Mouse (Mus musculus): ENCODE data around the gene Scyl1. TPM values are rescaled to one million over a fixed set of nuclear protein-coding genes. Genes with fewer than 3 reads are reported as not detected.
A peak's percentile ranks its signal among the peaks of the same experiment; 100 is the strongest.

Scyl1 gene
- polyA plus RNA-seq, 1 experiment from 2014 or later, result 63.6 TPM

DNA sequence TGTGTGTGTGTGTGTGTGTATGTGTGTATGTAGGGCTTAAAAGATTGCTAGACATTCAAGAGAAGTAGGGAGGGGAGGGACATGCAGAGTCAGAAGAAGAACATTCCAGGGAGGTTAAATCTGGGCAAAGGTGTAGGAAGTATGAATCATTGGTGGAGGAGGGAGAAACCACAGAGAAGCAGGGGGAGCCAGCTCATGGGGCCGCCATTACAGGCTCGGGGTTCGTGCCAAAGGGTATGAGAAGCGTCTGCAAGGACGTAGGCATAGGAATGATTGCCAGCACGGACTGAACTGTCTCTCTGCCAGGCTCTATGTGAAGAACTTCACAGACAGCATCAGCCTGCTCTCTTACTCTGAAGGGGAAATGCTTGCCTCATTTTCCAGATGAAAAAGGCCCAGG is 21.7 kb downstream of the Scyl1 start:
- ATAC-seq (ENCODE audit: insufficient read depth, low FRiP score, low read depth), result no peak; the same call in 1 of the 2 replicates
- Histone ChIP-seq H3K9me3 (no peaks in the 10 kb centered on the region), H3K27me3 (replicated peaks) (peaks cover 32% of the 10 kb centered on the region), H3K4me2 (no peak overlapping the region), H3K36me3 (no peaks in the 10 kb centered on the region), H3K4me3 (replicated peaks) (no peak overlapping the region), H3K4me1 (peaks cover 23% of the 10 kb centered on the region; the same call in 1 of the 2 replicates), H3K9ac (no peak overlapping the region), H3K27ac (no peak overlapping the region)
- WGBS, result 78% methylated on average over 6 of the region's 6 CpGs

DNA sequence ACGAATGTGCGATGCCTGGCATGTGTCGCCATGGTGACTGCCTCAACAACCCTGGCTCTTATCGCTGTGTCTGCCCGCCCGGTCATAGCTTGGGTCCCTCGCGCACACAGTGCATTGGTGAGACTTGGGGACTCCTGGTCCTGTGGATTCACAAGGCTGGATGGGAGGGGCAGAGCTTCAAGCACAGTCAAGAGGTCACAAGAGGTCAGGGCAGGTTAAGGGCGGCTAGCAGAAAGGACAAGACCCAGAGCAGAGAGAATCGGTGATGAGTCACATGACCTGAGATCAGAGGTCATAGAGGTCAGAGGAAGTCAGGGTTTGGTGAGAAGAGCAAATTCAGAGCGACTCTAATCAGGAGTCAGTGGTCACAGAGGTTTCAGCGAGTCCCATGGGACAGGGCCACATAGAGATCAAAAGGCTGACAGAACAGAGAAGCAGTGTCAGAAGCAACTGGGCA is 24.3 kb downstream of the Scyl1 start:
- H3K4me2 ChIP-seq, result no peak overlapping the region
- no peak overlapping the region for H3K9ac ChIP-seq
- ATAC-seq (ENCODE audit: insufficient read depth, low FRiP score, low read depth), result no peak
- H3K36me3 ChIP-seq, result no peaks in the 10 kb centered on the region
- H3K4me1 ChIP-seq, result peaks cover 34% of the 10 kb centered on the region
- H3K27me3 ChIP-seq (replicated peaks), result peaks cover 34% of the 10 kb centered on the region
- 42% methylated on average over 12 of the region's 12 CpGs for WGBS
- no peak overlapping the region for H3K27ac ChIP-seq
- H3K4me3 ChIP-seq (replicated peaks), result no peak overlapping the region
- no peaks in the 10 kb centered on the region for H3K9me3 ChIP-seq

DNA sequence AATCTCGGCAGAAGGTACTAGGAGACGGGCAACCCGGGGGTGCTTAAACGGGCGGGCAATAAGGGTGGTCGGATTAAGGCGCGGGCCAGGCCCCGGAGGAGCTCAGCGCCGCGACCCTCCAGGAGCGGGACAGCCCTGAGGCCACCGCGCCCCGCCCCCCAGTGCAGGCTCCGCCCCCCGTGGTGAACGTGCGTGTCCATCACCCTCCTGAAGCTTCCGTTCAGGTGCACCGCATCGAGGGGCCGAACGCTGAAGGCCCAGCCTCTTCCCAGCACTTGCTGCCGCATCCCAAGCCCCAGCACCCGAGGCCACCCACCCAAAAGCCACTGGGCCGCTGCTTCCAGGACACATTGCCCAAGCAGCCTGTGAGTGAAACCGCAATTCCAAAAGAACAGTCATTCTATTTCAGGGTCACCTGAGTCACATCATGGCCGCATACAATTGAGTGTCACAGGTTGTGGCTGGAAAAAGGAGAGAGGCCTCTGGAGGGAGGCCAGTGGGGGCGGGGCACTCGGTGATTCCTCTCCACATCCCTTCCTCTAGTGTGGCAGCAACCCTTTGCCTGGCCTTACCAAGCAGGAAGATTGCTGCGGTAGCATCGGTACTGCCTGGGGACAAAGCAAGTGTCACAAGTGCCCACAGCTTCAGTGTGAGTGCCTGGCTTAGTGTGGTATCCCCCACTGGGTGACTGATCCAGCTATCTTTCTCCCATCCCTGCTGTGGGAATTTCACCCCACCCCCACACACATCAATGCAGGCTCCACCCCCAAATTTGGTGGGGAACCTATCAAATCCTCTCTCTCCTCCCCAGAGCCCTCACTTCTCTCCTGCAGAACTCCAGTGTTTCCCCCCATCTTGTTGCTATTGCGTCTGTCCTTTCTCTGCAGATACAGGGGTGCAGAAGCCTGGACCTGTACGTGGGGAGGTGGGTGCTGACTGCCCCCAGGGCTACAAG is 25.2 kb downstream of the Scyl1 start:
- no peaks in the 10 kb centered on the region for H3K36me3 ChIP-seq
- ATAC-seq (ENCODE audit: insufficient read depth, low FRiP score, low read depth), result no peak
- no peaks in the 10 kb centered on the region for H3K9me3 ChIP-seq
- H3K9ac ChIP-seq, result peak overlapping the region; percentile 10; the same call in 1 of the 2 replicates
- peaks cover 25% of the 10 kb centered on the region for H3K27me3 ChIP-seq (replicated peaks)
- peak overlapping the region; percentile 53 for H3K4me2 ChIP-seq
- peak overlapping the region; percentile 19 for H3K4me3 ChIP-seq (replicated peaks)
- 15% methylated on average over 33 of the region's 36 CpGs for WGBS
- H3K4me1 ChIP-seq, result peaks cover 34% of the 10 kb centered on the region
- H3K27ac ChIP-seq, result no peak overlapping the region

DNA sequence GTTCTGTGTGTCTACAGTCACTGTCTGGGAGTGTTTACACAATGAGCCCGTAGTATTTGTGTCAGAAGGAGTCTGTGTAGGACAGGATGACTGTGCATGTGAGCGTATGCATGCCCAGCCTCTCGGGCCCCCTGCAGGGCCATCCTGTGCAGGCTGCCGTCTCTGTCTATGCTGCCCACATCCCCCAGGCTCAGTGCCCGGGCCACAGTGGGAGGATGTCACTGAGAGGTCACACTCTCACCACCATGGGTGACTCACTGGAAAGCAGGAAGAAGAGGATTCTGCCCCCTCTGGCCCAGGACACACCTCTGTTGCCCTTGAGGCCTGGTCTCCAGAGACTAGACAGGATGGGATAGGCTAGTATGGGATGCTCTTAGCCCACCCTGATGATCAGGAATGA is 27.6 kb downstream of the Scyl1 start:
- H3K4me3 ChIP-seq (replicated peaks), result 0 out of 2 replicates have a peak overlapping the region, but pooled peaks have one; percentile 68
- H3K4me2 ChIP-seq, result peak overlapping the region; percentile 97
- ATAC-seq (ENCODE audit: insufficient read depth, low FRiP score, low read depth), result no peak
- peaks cover 45% of the 10 kb centered on the region for H3K4me1 ChIP-seq
- no peak overlapping the region for H3K9ac ChIP-seq
- peaks cover 15% of the 10 kb centered on the region for H3K27me3 ChIP-seq (replicated peaks)
- H3K9me3 ChIP-seq, result no peaks in the 10 kb centered on the region
- no peak overlapping the region for H3K27ac ChIP-seq
- 47% methylated on average over 5 of the region's 5 CpGs for WGBS
- no peaks in the 10 kb centered on the region for H3K36me3 ChIP-seq

DNA sequence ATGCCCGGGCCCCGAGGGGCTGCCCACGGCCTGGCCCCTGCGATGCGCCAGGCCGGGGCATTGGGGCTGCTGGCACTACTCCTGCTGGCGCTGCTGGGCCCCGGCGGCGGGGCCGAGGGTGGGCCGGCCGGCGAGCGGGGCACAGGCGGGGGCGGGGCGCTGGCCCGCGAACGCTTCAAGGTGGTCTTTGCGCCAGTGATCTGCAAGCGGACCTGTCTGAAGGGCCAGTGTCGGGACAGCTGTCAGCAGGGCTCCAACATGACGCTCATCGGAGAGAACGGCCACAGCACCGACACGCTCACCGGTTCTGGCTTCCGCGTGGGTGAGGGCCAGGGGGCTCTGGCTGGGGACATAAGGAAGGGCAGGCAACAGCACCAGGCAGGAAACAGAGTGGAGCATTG is 29.0 kb downstream of the Scyl1 start:
- WGBS, result 2% methylated on average over 32 of the region's 32 CpGs
- peaks cover 45% of the 10 kb centered on the region for H3K4me1 ChIP-seq
- peaks cover 12% of the 10 kb centered on the region; the same call in 1 of the 2 replicates for H3K27me3 ChIP-seq (replicated peaks)
- no peak for ATAC-seq (ENCODE audit: insufficient read depth, low FRiP score, low read depth)
- H3K4me2 ChIP-seq, result peak overlapping the region; percentile 97
- peak overlapping the region; percentile 68 for H3K4me3 ChIP-seq (replicated peaks)
- no peaks in the 10 kb centered on the region for H3K9me3 ChIP-seq
- H3K36me3 ChIP-seq, result no peaks in the 10 kb centered on the region
- H3K27ac ChIP-seq, result peak overlapping the region; percentile 91
- peak overlapping the region; percentile 58 for H3K9ac ChIP-seq

DNA sequence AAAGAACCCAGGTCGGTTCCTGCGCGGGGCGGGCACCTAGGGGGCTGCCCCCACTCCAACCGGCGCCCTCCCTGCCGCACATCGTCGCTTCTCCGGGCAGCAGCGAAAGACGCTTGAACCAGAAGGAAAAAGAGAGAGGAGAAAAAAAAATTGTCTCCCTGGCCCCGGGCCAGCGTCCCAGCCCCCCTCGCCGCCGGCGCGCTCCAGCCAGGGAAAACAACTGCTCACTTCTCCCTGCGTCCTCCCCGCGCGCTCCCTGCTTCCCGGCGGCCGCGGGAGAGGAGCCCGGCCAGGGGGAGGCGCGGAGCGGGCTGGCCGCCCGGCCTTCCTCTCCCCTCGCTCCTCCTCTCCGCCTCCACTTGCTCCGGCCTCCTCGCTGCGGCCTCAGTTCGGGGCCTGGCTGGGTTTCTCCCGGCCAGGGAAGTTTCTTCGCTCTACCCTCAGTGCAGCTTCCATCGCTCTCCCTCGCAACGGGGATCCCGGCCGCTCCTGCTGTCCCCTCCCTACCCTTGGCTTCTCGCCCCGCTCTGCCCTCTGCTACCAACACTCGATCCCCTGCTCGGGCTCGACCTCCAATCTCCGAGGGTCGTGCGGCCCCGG is 29.5 kb downstream of the Scyl1 start:
- H3K4me2 ChIP-seq, result peak overlapping the region; percentile 97
- H3K4me1 ChIP-seq, result peaks cover 45% of the 10 kb centered on the region
- H3K36me3 ChIP-seq, result no peaks in the 10 kb centered on the region
- peak overlapping the region; percentile 68 for H3K4me3 ChIP-seq (replicated peaks)
- 2% methylated on average over 53 of the region's 55 CpGs for WGBS
- peak; percentile 80 for ATAC-seq (ENCODE audit: insufficient read depth, low FRiP score, low read depth)
- H3K9me3 ChIP-seq, result no peaks in the 10 kb centered on the region
- peak overlapping the region; percentile 91 for H3K27ac ChIP-seq
- peak overlapping the region; percentile 58 for H3K9ac ChIP-seq
- peaks cover 11% of the 10 kb centered on the region; the same call in 1 of the 2 replicates for H3K27me3 ChIP-seq (replicated peaks)

DNA sequence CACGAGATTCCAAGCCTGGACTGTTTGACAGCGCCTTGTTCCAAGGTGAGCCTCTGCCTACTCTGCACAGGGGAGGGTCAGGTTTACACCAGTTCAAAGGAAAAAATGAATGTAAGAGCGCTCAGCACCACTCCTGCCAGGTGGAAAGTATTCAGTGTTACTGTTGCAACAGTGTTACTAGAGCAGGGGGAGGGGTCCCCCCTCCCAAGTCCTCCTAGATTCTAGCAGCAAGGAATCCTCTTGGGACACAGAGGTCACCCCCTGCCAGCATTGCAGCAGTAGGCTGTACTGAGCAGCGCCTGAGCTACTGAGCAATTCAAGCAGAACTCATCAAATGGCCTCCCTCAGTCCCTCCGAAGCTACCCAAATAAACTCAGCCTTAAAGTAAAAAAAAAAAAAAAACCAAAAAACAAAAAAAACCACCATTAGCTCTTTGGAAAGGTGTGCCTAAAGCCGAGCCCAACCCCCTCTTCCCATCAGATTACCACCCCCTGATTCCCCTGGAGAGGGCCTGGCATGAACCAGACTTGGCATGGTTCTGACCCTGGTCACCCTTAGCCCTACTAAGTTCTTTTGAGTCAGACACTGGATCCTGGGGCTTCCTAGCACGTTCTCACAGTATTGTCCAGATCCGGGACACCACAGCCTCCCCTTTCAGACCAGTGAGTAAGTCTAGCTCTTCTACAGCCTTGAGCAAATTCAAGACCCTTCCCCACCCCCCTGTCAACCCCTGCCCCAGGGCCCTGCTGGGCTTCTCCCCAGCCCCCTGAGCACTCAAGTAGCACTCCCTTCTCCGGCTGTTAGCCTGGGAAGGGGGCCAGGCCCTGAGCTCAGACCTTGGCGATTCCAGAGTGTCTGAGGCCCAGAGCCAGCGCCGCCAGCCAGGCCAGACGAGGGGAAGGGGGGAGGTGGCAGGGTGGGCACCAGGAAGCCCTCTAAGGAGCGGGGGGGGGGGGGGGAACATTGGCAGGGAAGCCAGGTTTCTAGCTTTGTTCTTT is 30.6 kb downstream of the Scyl1 start, which contains the start of gene Ltbp3:
Gene Ltbp3, plus strand, starts transcription at position 585 of the 998 bp plus-strand sequence.
- H3K4me2 ChIP-seq, result peak within 1 kb of the TSS; percentile 97
- ATAC-seq (ENCODE audit: insufficient read depth, low FRiP score, low read depth), result peak; percentile 47; the same call in 1 of the 2 replicates
- H3K27ac ChIP-seq, result peak within 1 kb of the TSS; percentile 91
- peak within 1 kb of the TSS; percentile 58; the same call in 1 of the 2 replicates for H3K9ac ChIP-seq
- peaks cover 6% of the 10 kb centered on the region; the same call in 1 of the 2 replicates for H3K27me3 ChIP-seq (replicated peaks)
- H3K4me3 ChIP-seq (replicated peaks), result peak within 1 kb of the TSS; percentile 68
- no peaks in the 10 kb centered on the region for H3K36me3 ChIP-seq
- no peaks in the 10 kb centered on the region for H3K9me3 ChIP-seq
- peaks cover 35% of the 10 kb centered on the region for H3K4me1 ChIP-seq
- 38% methylated on average over 13 of the region's 14 CpGs for WGBS

DNA sequence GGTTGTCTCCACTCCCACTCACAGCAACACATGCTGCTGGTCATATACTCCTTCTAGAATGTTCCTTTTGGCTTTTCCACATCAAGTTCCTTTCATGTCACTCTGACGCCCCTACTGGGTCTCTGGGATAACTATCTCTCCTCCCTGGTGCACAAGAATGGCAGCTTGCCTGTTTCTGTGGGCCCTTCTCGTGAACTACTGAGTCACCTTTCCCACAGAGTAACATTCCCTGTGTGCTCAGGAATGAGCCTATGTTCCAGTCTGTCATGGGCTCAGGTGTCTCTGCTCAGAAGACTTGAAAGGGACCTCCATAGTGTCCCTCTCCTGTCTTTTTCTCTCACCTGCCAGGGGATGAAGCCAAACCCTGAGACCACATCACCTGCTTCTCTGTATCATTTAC is 31.8 kb downstream of the Scyl1 start:
- 56% methylated on average over 2 of the region's 2 CpGs for WGBS
- no peak overlapping the region for H3K4me2 ChIP-seq
- H3K27ac ChIP-seq, result no peak overlapping the region
- H3K9ac ChIP-seq, result no peak overlapping the region
- no peaks in the 10 kb centered on the region for H3K36me3 ChIP-seq
- H3K4me1 ChIP-seq, result peaks cover 29% of the 10 kb centered on the region
- no peaks in the 10 kb centered on the region for H3K9me3 ChIP-seq
- 0 out of 2 replicates have a peak, but pooled peaks cover 2% of the 10 kb centered on the region for H3K27me3 ChIP-seq (replicated peaks)
- ATAC-seq (ENCODE audit: insufficient read depth, low FRiP score, low read depth), result no peak
- no peak overlapping the region for H3K4me3 ChIP-seq (replicated peaks)

DNA sequence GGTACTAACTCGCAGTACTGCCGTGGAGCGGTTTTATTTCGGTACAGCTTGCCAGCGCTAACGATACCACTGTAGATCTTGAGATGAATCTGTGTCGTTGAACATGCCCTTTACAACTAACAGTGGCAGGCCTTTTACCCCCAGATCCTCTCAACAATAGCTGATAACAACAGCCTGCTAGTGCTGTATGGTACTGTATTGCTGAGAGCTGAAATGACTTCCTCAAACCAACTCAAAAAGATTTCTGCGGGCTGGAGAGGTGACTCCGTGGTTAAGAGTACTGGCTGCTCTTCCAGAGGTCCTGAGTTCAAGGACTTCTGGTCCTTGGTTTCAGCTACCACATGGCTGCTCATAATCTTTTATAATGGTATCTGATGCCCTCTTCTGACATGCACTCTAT is 36.9 kb downstream of the Scyl1 start:
- Histone ChIP-seq H3K4me1 (peaks cover 20% of the 10 kb centered on the region), H3K9ac (no peak overlapping the region), H3K27me3 (replicated peaks) (no peaks in the 10 kb centered on the region), H3K27ac (no peak overlapping the region), H3K4me3 (replicated peaks) (no peak overlapping the region), H3K9me3 (no peaks in the 10 kb centered on the region), H3K4me2 (no peak overlapping the region), H3K36me3 (no peaks in the 10 kb centered on the region)
- no peak for ATAC-seq (ENCODE audit: insufficient read depth, low FRiP score, low read depth)
- 80% methylated on average over 9 of the region's 9 CpGs for WGBS

DNA sequence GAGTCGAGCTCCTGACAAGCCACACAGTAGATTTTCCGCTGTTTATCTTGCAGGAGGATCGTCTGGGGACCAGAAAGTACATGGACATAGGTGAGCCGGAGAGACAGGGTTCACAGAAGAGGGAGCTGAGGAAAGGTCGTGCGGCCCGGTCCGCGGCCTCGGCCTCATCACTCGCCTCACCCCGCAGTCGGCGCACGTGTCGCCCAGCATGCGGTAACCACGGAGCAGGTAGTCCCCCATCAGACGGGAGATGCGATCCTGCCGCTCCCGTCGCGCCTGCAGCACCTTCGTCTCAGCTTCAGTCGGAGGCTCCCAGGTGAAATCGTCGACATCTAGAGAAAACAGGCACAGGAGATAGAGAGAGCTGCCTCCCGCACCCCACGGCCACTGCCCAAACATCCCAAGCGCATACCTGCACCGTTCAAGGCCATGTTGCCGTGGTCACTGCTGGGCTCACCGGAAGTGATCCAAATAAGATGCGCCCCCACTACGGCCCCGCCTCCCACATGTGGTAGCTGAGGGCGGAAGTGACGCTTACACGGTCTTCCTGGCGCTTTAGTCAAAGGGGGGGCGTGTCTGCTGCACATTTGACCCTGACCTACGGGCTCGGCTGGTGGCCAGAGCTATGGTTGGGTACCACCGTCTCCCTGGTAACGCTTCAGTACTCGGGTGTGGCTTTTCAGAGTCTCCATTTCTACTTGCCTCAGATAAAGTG is 39.8 kb downstream of the Scyl1 start:
- under 1% methylated on average over 47 of the region's 47 CpGs for WGBS
- Histone ChIP-seq H3K27ac (no peak overlapping the region), H3K36me3 (no peaks in the 10 kb centered on the region), H3K27me3 (replicated peaks) (no peaks in the 10 kb centered on the region), H3K9me3 (no peaks in the 10 kb centered on the region), H3K4me1 (peaks cover 42% of the 10 kb centered on the region), H3K9ac (peak overlapping the region; percentile 68), H3K4me2 (peak overlapping the region; percentile 87), H3K4me3 (replicated peaks) (peak overlapping the region; percentile 69)
- peak; percentile 82 for ATAC-seq (ENCODE audit: insufficient read depth, low FRiP score, low read depth)
